Mouse (Mus musculus): ENCODE data around the gene Arhgap11a.

- TF ChIP-seq POLR2A (IDR thresholded peaks at IDR 0.05; ENCODE audit: extremely low read depth, insufficient read depth, low read length) = no peak
- TF ChIP-seq CTCF (IDR thresholded peaks at IDR 0.05; ENCODE audit: extremely low read depth, insufficient read depth, low read length) = no peak
Observed at GRCm38 (mm10) chr2:113839488-113839887, 9.0 kb downstream of the Arhgap11a start.
